Mouse (Mus musculus): Measurements from ENCODE around the gene Sdhc. TPM values are rescaled to one million over a fixed set of nuclear protein-coding genes. Genes with fewer than 3 reads are reported as not detected.

Gene Sdhc
- polyA plus RNA-seq, 1 experiment from 2014 or later = 140 TPM

GRCm38 (mm10) chr1:171187851-171188700, 37.7 kb upstream of the Sdhc start:
- ATAC-seq = no peak
- peaks cover 51% of the 10 kb centered on the region for H3K27me3 ChIP-seq (replicated peaks)
- H3K9ac ChIP-seq = no peak overlapping the region
- no peaks in the 10 kb centered on the region for H3K9me3 ChIP-seq (replicated peaks)
- no peak overlapping the region for H3K27ac ChIP-seq
- no peaks in the 10 kb centered on the region for H3K36me3 ChIP-seq
- H3K4me1 ChIP-seq = peaks cover 14% of the 10 kb centered on the region; the same call in 1 of the 2 replicates
- WGBS (ENCODE audit: insufficient replicate concordance) = 39% methylated on average over 13 of the region's 13 CpGs
- no peak overlapping the region for H3K4me2 ChIP-seq
- no peak overlapping the region for H3K4me3 ChIP-seq

DNA sequence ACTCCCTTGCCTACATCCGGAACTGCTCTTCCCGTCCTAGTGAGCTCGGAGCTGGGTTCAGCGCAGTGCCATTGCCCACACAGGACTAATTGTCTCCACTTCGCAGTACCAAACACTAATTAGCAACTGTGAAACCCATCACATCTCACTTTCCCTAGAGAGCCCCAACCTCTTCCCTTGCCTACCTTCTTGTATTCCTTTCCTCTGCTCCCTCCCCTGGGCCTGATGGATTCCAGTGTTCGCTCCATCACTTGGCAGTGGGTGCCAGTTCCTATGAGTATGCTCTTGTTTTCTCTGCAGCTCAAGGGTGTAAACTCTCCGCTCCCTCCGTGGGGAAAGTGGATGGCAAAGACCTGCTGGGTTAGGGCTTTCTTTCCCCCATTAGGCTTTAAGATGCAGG, 35.3 kb upstream of the Sdhc start:
- Histone ChIP-seq H3K4me1 (peaks cover 11% of the 10 kb centered on the region; the same call in 1 of the 2 replicates), H3K4me2 (no peak overlapping the region), H3K27ac (no peak overlapping the region), H3K9me3 (replicated peaks) (no peaks in the 10 kb centered on the region), H3K36me3 (no peaks in the 10 kb centered on the region), H3K27me3 (replicated peaks) (peaks cover 28% of the 10 kb centered on the region), H3K9ac (no peak overlapping the region), H3K4me3 (no peak overlapping the region)
- no peak for ATAC-seq
- 60% methylated on average over 8 of the region's 8 CpGs for WGBS (ENCODE audit: insufficient replicate concordance)

- Histone ChIP-seq H3K36me3 (no peaks in the 10 kb centered on the region), H3K4me1 (peaks cover 6% of the 10 kb centered on the region; the same call in 1 of the 2 replicates), H3K27me3 (replicated peaks) (peaks cover 15% of the 10 kb centered on the region; the same call in 1 of the 2 replicates), H3K4me2 (no peak overlapping the region), H3K4me3 (no peak overlapping the region), H3K27ac (no peak overlapping the region), H3K9me3 (replicated peaks) (no peaks in the 10 kb centered on the region), H3K9ac (no peak overlapping the region)
- 26% methylated on average over 7 of the region's 7 CpGs for WGBS (ENCODE audit: insufficient replicate concordance)
- ATAC-seq = no peak
Measured at GRCm38 (mm10) chr1:171184314-171184713, 33.9 kb upstream of the Sdhc start.

DNA sequence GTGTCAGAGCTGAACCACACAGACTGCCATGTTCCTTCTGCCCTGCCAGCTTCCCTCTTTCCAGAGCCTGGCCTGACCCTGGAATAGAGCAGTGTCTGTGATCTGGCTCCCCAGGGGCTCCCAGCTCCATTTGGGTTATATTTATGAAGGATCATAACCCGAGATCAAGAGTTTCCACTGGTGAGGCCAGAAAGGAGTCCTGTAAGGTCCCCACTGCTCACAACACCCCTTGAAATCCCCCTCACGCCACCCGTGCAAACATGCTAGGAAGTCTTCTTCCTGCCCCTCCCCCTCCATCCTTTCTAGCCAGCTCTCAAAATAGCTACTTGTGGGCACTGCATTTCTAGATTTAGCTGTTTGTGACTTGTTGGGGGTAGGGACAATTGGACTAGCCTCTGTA, 33.2 kb upstream of the Sdhc start:
- no peak overlapping the region for H3K4me2 ChIP-seq
- H3K9me3 ChIP-seq (replicated peaks) = no peaks in the 10 kb centered on the region
- H3K36me3 ChIP-seq = no peaks in the 10 kb centered on the region
- no peak overlapping the region for H3K27ac ChIP-seq
- 26% methylated on average over 3 of the region's 3 CpGs for WGBS (ENCODE audit: insufficient replicate concordance)
- H3K27me3 ChIP-seq (replicated peaks) = 0 out of 2 replicates have a peak, but pooled peaks cover 13% of the 10 kb centered on the region
- H3K4me1 ChIP-seq = no peaks in the 10 kb centered on the region
- no peak overlapping the region for H3K4me3 ChIP-seq
- no peak overlapping the region for H3K9ac ChIP-seq
- ATAC-seq = no peak

GRCm38 (mm10) chr1:171183025-171183424, 32.6 kb upstream of the Sdhc start:
- no peak for ATAC-seq
- no peak overlapping the region for H3K27ac ChIP-seq

GRCm38 (mm10) chr1:171179487-171180171, 29.2 kb upstream of the Sdhc start:
- H3K27me3 ChIP-seq (replicated peaks) = no peaks in the 10 kb centered on the region
- no peak overlapping the region for H3K27ac ChIP-seq
- no peak overlapping the region for H3K4me2 ChIP-seq
- no peaks in the 10 kb centered on the region for H3K4me1 ChIP-seq
- no peaks in the 10 kb centered on the region for H3K36me3 ChIP-seq
- WGBS (ENCODE audit: insufficient replicate concordance) = 59% methylated on average over 5 of the region's 5 CpGs
- no peak for ATAC-seq
- H3K4me3 ChIP-seq = no peak overlapping the region
- H3K9ac ChIP-seq = no peak overlapping the region
- no peaks in the 10 kb centered on the region for H3K9me3 ChIP-seq (replicated peaks)

More at GRCm38 (mm10) chr1:171183025-171183424, 32.6 kb upstream of the Sdhc start:
- H3K4me1 ChIP-seq = no peaks in the 10 kb centered on the region
- H3K4me2 ChIP-seq = no peak overlapping the region
- H3K27me3 ChIP-seq (replicated peaks) = 0 out of 2 replicates have a peak, but pooled peaks cover 12% of the 10 kb centered on the region
- H3K9me3 ChIP-seq (replicated peaks) = no peaks in the 10 kb centered on the region
- 73% methylated on average over 3 of the region's 3 CpGs for WGBS (ENCODE audit: insufficient replicate concordance)
- no peak overlapping the region for H3K4me3 ChIP-seq
- H3K9ac ChIP-seq = no peak overlapping the region
- no peaks in the 10 kb centered on the region for H3K36me3 ChIP-seq

- Histone ChIP-seq H3K9me3 (replicated peaks) (no peaks in the 10 kb centered on the region), H3K36me3 (no peaks in the 10 kb centered on the region), H3K4me3 (no peak overlapping the region), H3K4me2 (no peak overlapping the region), H3K9ac (no peak overlapping the region), H3K27ac (no peak overlapping the region), H3K27me3 (replicated peaks) (peaks cover 17% of the 10 kb centered on the region), H3K4me1 (no peaks in the 10 kb centered on the region)
- ATAC-seq = no peak
- WGBS (ENCODE audit: insufficient replicate concordance) = 84% methylated on average over 8 of the region's 8 CpGs
Measured at GRCm38 (mm10) chr1:171172779-171173178, 22.4 kb upstream of the Sdhc start.

DNA sequence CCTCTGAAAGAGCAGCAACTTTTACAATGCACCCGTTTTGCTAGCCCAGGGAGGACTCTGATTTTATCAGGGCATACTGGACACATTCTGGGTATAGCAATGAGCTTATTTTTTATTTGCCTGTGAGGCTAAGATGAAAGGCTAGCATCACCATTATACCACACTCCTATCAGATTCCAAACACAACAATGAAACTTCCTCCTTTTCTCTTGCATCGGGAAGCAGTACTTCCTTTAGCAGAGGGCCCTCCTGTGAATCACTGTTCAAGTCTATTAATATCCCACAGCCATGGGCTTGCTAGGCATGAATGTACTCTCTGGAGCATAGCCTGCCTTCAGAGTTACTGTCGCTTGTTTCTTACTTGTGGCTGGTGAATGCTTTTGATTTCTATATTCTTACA, 20.7 kb upstream of the Sdhc start:
- H3K27me3 ChIP-seq (replicated peaks) = peaks cover 18% of the 10 kb centered on the region
- no peaks in the 10 kb centered on the region for H3K4me1 ChIP-seq
- H3K36me3 ChIP-seq = no peaks in the 10 kb centered on the region
- H3K27ac ChIP-seq = no peak overlapping the region
- WGBS (ENCODE audit: insufficient replicate concordance) = 8% methylated on average over 3 of the region's 3 CpGs
- no peak overlapping the region for H3K9ac ChIP-seq
- no peak overlapping the region for H3K4me3 ChIP-seq
- no peak overlapping the region for H3K4me2 ChIP-seq
- no peak for ATAC-seq
- no peaks in the 10 kb centered on the region for H3K9me3 ChIP-seq (replicated peaks)

DNA sequence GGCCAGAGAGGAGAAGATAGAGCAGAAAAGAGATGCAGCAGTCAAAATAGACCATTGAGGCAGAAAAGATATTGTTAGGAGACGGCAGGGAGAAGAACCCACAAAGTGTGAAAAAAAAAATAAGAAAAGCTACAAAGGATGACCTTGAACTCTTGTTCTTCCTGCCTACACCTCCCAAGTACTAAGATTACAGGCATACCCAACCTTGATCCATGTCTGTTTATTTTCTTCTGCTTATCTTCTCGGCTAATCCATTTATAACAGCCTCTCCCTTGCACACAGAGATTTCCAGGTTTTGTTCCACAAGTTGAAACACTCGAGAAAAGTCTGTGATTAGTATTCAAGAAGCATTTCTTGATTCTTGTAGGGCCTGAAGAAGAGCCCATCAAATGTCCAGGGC, 19.5 kb upstream of the Sdhc start:
- Histone ChIP-seq H3K4me2 (no peak overlapping the region), H3K4me3 (no peak overlapping the region), H3K27me3 (replicated peaks) (peaks cover 29% of the 10 kb centered on the region), H3K27ac (no peak overlapping the region), H3K36me3 (no peaks in the 10 kb centered on the region), H3K4me1 (no peaks in the 10 kb centered on the region), H3K9me3 (replicated peaks) (no peaks in the 10 kb centered on the region), H3K9ac (no peak overlapping the region)
- ATAC-seq = no peak
- WGBS (ENCODE audit: insufficient replicate concordance) = 41% methylated on average over 3 of the region's 3 CpGs

DNA sequence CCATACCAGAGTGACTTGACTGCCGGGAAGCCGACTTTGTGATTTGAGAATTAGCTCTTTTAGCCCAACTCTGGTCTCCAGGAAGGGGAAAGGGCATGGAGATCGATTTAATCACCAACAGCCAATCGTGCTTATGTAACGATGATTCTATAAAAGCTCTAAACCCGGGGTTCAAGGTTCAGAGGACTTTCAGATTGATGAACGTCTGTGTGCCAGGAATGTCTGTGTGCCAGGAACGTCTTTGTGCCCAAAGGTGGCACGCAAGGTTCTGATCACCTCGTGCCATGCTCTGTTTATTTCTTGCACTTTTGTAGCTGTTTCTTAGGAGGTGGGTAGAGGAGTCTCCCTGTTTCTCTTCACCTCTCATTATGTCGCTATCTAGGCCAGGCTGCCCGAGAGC, 18.5 kb upstream of the Sdhc start:
- 75% methylated on average over 12 of the region's 12 CpGs for WGBS (ENCODE audit: insufficient replicate concordance)
- H3K4me1 ChIP-seq = no peaks in the 10 kb centered on the region
- H3K27me3 ChIP-seq (replicated peaks) = peaks cover 29% of the 10 kb centered on the region
- no peaks in the 10 kb centered on the region for H3K9me3 ChIP-seq (replicated peaks)
- no peak overlapping the region for H3K4me3 ChIP-seq
- no peak overlapping the region for H3K4me2 ChIP-seq
- no peak overlapping the region for H3K27ac ChIP-seq
- H3K9ac ChIP-seq = no peak overlapping the region
- ATAC-seq = no peak
- no peaks in the 10 kb centered on the region for H3K36me3 ChIP-seq

- ATAC-seq = no peak
- Histone ChIP-seq H3K27ac (no peak overlapping the region), H3K4me2 (no peak overlapping the region), H3K9me3 (replicated peaks) (no peaks in the 10 kb centered on the region), H3K36me3 (no peaks in the 10 kb centered on the region), H3K4me3 (no peak overlapping the region), H3K9ac (no peak overlapping the region), H3K27me3 (replicated peaks) (peaks cover 34% of the 10 kb centered on the region), H3K4me1 (peaks cover under 1% of the 10 kb centered on the region; the same call in 1 of the 2 replicates)
- WGBS (ENCODE audit: insufficient replicate concordance) = 39% methylated on average over 5 of the region's 5 CpGs
Measured at GRCm38 (mm10) chr1:171165629-171166345, 15.4 kb upstream of the Sdhc start.

- ATAC-seq = no peak
- no peak overlapping the region for H3K9ac ChIP-seq
Measured at GRCm38 (mm10) chr1:171164258-171164657, 13.9 kb upstream of the Sdhc start.

More at GRCm38 (mm10) chr1:171164258-171164657, 13.9 kb upstream of the Sdhc start:
- Histone ChIP-seq H3K27me3 (replicated peaks) (peaks cover 49% of the 10 kb centered on the region), H3K9me3 (replicated peaks) (no peaks in the 10 kb centered on the region), H3K4me2 (no peak overlapping the region), H3K4me3 (no peak overlapping the region), H3K36me3 (no peaks in the 10 kb centered on the region), H3K4me1 (peaks cover 14% of the 10 kb centered on the region), H3K27ac (no peak overlapping the region)
- 28% methylated on average over 3 of the region's 3 CpGs for WGBS (ENCODE audit: insufficient replicate concordance)
